Mouse (Mus musculus) neural tube, embryonic 15.5 days (tissue): ENCODE measurements around the gene Tmem59l. TPM values are rescaled to one million over a fixed set of nuclear protein-coding genes. Genes with fewer than 3 reads are reported as not detected.

ENCODE experiments used
- ATAC-seq: fragments of 200-750 bp; cut with Nextera tagmentation; 2 replicates; pipeline ENCODE4 v1.8.0; 2017; ENCODE audit warnings: mild to moderate bottlenecking, moderate TSS enrichment, moderate library complexity; ENCODE audit not compliant: low FRiP score
- H3K27ac ChIP-seq: fragments of 300-500 bp; sonication (generic); replicated peaks from 2 replicates; pipeline ENCODE4 v1.5.1; 2015; ENCODE audit warnings: mild to moderate bottlenecking, inconsistent platforms
- H3K27me3 ChIP-seq: fragments of 300-500 bp; sonication (generic); replicated peaks from 2 replicates; pipeline ENCODE4 v1.6.1; 2015; ENCODE audit warnings: inconsistent platforms
- H3K36me3 ChIP-seq: fragments of 300-500 bp; sonication (generic); 2 replicates; pipeline ENCODE4 v1.6.1; 2015; ENCODE audit warnings: inconsistent platforms
- H3K4me1 ChIP-seq: fragments of 300-500 bp; sonication (generic); 2 replicates; pipeline ENCODE4 v1.6.1; 2015; ENCODE audit warnings: inconsistent platforms
- H3K4me2 ChIP-seq: fragments of 300-500 bp; sonication (generic); 2 replicates; pipeline ENCODE4 v1.6.1; 2015; ENCODE audit warnings: inconsistent platforms, mild to moderate bottlenecking, moderate library complexity
- H3K4me3 ChIP-seq: fragments of 300-500 bp; sonication (generic); replicated peaks from 2 replicates; pipeline ENCODE4 v1.5.1; 2015; ENCODE audit warnings: mild to moderate bottlenecking, inconsistent platforms
- H3K9ac ChIP-seq: fragments of 300-500 bp; sonication (generic); replicated peaks from 2 replicates; pipeline ENCODE4 v1.6.1; 2015; ENCODE audit warnings: mild to moderate bottlenecking, inconsistent platforms
- H3K9me3 ChIP-seq: fragments of 300-500 bp; sonication (generic); replicated peaks from 2 replicates; pipeline ENCODE4 v1.6.1; 2016; ENCODE audit warnings: inconsistent platforms
- WGBS: fragments of 180-500 bp; shearing (Covaris S2); methylation state at CpG from one replicate; pipeline ENCODE4 v1.1.7; 2015; ENCODE audit warnings: mixed read lengths; 5-methylcytosine and 5-hydroxymethylcytosine counted together
- polyA plus RNA-seq: library from polyadenylated mRNA; unstranded; fragments of >200 nt; fragmentation: Nextera tagmentation; extraction: Ambion mirVana; gene quantifications from 2 replicates; pipeline ENCODE4 v1.2.1, GENCODE M21; 2015

Gene Tmem59l
- 153 and 188 TPM in 2 replicates for polyA plus RNA-seq

DNA sequence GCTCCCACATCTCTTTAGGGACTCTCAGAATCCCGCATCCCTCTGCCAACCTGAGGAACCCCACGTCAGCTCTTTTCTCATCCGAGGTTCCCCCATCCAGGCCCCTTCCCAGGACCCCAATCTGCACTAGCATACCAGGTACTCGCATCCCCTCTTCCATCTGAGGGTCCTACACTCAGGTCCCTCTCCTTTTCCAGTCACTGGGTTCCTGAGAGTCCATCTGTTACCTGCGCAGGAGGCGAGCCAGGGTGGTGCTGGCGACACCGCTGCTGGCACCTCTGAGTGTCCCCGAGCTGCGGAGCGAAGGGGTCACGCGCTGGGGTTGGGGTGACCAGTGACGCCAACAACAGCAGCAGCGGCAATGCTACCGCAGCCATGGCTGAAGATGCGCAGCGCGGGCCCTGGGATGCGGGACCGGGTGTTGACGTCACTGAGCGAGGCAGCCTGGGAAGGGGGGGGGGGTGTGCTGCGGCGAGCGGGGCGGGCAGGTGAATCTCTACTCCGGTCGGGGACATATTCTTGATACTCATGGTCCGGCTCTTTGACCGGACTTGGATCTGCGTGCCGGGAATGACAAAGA lies at the start of gene Tmem59l:
Gene Tmem59l, minus strand, starts transcription at position 418 of the 580 bp plus-strand sequence.
- peak within 1 kb of the TSS; percentile 77 for H3K9ac ChIP-seq
- peak within 1 kb of the TSS; percentile 70 for H3K27ac ChIP-seq
- H3K4me3 ChIP-seq: peak within 1 kb of the TSS; percentile 66
- 3% methylated on average over 33 of the region's 33 CpGs for WGBS
- peaks cover 41% of the 10 kb centered on the region for H3K4me1 ChIP-seq
- peak within 1 kb of the TSS; percentile 71 for H3K4me2 ChIP-seq
- peaks cover 8% of the 10 kb centered on the region; the same call in 1 of the 2 replicates for H3K36me3 ChIP-seq
- ATAC-seq: peak; percentile 81
- H3K9me3 ChIP-seq: no peaks in the 10 kb centered on the region
- H3K27me3 ChIP-seq: peaks cover 81% of the 10 kb centered on the region

- H3K4me2 ChIP-seq: no peak overlapping the region
- H3K27ac ChIP-seq: no peak overlapping the region
- peaks cover 63% of the 10 kb centered on the region for H3K36me3 ChIP-seq
- no peak for ATAC-seq
- no peaks in the 10 kb centered on the region for H3K27me3 ChIP-seq
- no peaks in the 10 kb centered on the region for H3K9me3 ChIP-seq
- H3K4me1 ChIP-seq: peaks cover 16% of the 10 kb centered on the region
- 89% methylated on average over 2 of the region's 2 CpGs for WGBS
- no peak overlapping the region for H3K4me3 ChIP-seq
- no peak overlapping the region for H3K9ac ChIP-seq
These were observed 48.5 kb upstream of the Tmem59l start for GRCm38 (mm10) chr8:70535701-70536100.

- Histone ChIP-seq H3K27me3 (no peaks in the 10 kb centered on the region), H3K4me1 (peaks cover 12% of the 10 kb centered on the region), H3K9me3 (no peaks in the 10 kb centered on the region), H3K27ac (no peak overlapping the region), H3K4me2 (no peak overlapping the region), H3K4me3 (no peak overlapping the region), H3K36me3 (peaks cover 66% of the 10 kb centered on the region), H3K9ac (no peak overlapping the region)
- 97% methylated on average over 3 of the region's 3 CpGs for WGBS
- ATAC-seq: no peak
These were observed 48.1 kb upstream of the Tmem59l start for GRCm38 (mm10) chr8:70535221-70535620.

- H3K27me3 ChIP-seq: no peaks in the 10 kb centered on the region
- peaks cover 18% of the 10 kb centered on the region for H3K4me1 ChIP-seq
- H3K9ac ChIP-seq: no peak overlapping the region
- no peaks in the 10 kb centered on the region for H3K9me3 ChIP-seq
- no peak for ATAC-seq
- no peak overlapping the region for H3K27ac ChIP-seq
- H3K4me3 ChIP-seq: no peak overlapping the region
- H3K4me2 ChIP-seq: no peak overlapping the region
- WGBS: 97% methylated on average over 12 of the region's 12 CpGs
- peaks cover 71% of the 10 kb centered on the region for H3K36me3 ChIP-seq
These were observed 47.1 kb upstream of the Tmem59l start for GRCm38 (mm10) chr8:70534281-70534680.

GRCm38 (mm10) chr8:70530314-70530713 lies 43.2 kb upstream of the Tmem59l start:
- ATAC-seq: no peak
- Histone ChIP-seq H3K4me3 (no peak overlapping the region), H3K9me3 (no peaks in the 10 kb centered on the region), H3K9ac (no peak overlapping the region), H3K27ac (no peak overlapping the region), H3K36me3 (peaks cover 53% of the 10 kb centered on the region), H3K27me3 (no peaks in the 10 kb centered on the region), H3K4me1 (peaks cover 33% of the 10 kb centered on the region), H3K4me2 (no peak overlapping the region)
- 93% methylated on average over 2 of the region's 2 CpGs for WGBS

DNA sequence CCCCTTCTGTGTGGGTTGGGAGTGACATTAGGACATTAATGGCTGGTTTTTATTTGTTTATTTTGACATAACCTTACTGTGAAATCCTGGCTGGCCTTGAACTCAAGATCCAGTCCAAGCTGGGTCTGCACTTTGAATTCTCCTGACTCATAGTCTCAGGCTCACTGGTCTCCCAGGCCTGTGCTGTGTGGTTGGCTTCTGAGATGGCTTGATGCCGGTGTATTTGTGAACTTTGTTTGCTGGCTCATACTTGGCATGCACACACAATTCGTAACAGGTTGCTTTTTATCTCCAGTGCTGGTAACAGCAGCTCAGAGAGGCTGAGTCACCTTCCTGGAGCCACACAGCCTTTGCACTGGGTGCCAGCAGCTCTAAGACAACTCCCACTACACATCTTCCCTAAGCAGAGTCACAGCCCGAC lies 42.6 kb upstream of the Tmem59l start:
- over 99% methylated on average over 3 of the region's 3 CpGs for WGBS
- no peak for ATAC-seq
- H3K36me3 ChIP-seq: peaks cover 48% of the 10 kb centered on the region

GRCm38 (mm10) chr8:70529299-70529698 lies 42.1 kb upstream of the Tmem59l start:
- peak overlapping the region; percentile 15; the same call in 1 of the 2 replicates for H3K4me2 ChIP-seq
- 85% methylated on average over 5 of the region's 5 CpGs for WGBS
- peaks cover 33% of the 10 kb centered on the region for H3K4me1 ChIP-seq

More for the DNA sequence above, 42.6 kb upstream of the Tmem59l start:
- Histone ChIP-seq H3K4me2 (no peak overlapping the region), H3K4me3 (no peak overlapping the region), H3K4me1 (peaks cover 33% of the 10 kb centered on the region), H3K27me3 (no peaks in the 10 kb centered on the region), H3K9ac (no peak overlapping the region), H3K27ac (no peak overlapping the region), H3K9me3 (no peaks in the 10 kb centered on the region)

DNA sequence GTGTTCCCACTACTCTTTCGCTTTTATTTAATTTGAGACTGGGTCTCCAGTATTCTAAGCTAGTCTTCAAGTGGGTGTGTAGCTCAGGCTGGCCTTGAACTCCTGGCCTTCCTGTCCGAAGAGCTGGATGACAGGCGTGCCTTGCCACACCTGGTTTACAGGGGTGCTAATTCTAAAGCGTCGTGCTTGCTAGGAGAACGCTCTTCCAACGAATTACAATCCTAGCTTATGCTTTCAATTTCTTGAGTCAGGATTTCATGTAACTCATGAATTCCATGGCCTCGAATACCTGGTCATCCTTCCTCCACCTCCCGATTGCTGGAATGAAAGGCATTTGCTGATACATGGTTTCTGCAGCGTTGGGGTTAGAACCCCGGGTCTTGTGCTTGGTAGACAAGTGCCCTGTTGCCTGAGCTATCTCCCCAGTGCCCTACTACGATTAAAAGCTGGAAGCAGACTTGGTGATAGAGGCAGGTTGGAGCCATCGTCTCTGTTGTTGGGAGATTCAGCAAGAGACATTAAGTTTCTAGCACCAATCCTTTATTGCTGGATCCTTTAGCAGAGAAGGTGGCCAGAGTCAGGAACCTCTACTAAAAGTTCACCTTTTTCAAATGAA lies 41.1 kb upstream of the Tmem59l start:
- Histone ChIP-seq H3K4me1 (peaks cover 39% of the 10 kb centered on the region), H3K4me3 (peak overlapping the region; percentile 80), H3K27ac (peak overlapping the region; percentile 92), H3K27me3 (no peaks in the 10 kb centered on the region), H3K36me3 (peaks cover 34% of the 10 kb centered on the region), H3K9me3 (no peaks in the 10 kb centered on the region), H3K9ac (peak overlapping the region; percentile 93), H3K4me2 (peak overlapping the region; percentile 80)
- no peak for ATAC-seq
- 34% methylated on average over 13 of the region's 13 CpGs for WGBS

More at GRCm38 (mm10) chr8:70529299-70529698, 42.1 kb upstream of the Tmem59l start:
- H3K4me3 ChIP-seq: no peak overlapping the region
- no peak overlapping the region for H3K27ac ChIP-seq
- ATAC-seq: no peak
- H3K9me3 ChIP-seq: no peaks in the 10 kb centered on the region
- peaks cover 44% of the 10 kb centered on the region for H3K36me3 ChIP-seq
- no peaks in the 10 kb centered on the region for H3K27me3 ChIP-seq
- H3K9ac ChIP-seq: no peak overlapping the region

DNA sequence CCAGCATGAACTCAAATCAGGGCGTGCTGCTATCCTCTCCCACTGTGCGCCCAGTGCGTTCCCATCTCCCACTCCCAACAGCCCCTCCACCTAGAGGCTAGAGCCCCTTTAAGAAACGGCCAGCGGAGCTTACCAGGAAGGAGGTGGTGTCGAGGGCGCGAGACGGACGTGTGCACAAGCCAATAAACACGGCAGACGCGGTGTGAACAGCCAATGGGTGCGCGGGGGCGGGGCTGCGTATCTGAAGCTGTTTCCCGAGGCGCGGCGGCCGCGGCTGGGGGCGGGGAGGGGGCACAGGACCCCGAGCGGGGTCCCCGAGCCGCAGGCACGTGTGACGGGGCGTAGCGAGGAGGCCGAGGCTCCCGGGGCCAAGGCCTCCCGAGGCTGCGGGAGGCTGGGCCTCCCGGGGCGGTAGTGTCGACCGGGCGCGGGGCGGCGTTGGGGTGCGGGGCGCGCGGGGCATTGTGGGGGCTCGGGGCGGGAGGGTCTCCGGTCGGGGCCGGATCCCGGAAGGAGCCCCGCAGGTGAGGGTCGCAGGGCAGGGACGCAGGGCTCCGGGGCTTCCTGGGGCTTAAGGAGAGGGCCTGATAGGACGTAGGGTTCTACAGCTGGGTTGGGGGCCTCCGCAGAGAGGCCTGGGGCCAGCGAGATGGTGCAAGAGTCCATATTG lies 40.5 kb upstream of the Tmem59l start, which contains the start of the genes Fkbp8 and Kxd1:
Gene Fkbp8, plus strand, starts transcription at position 213 of the 670 bp plus-strand sequence.
Gene Kxd1, minus strand, starts transcription at position 445 of the 670 bp plus-strand sequence.
- peak within 1 kb of the TSS; percentile 80 for H3K4me2 ChIP-seq
- ATAC-seq: peak; percentile 94
- H3K4me1 ChIP-seq: peaks cover 41% of the 10 kb centered on the region
- H3K9ac ChIP-seq: peak within 1 kb of the TSS; percentile 93
- H3K27ac ChIP-seq: peak within 1 kb of the TSS; percentile 92
- H3K36me3 ChIP-seq: peaks cover 27% of the 10 kb centered on the region
- no peaks in the 10 kb centered on the region for H3K9me3 ChIP-seq
- WGBS: 1% methylated on average over 61 of the region's 61 CpGs
- H3K27me3 ChIP-seq: no peaks in the 10 kb centered on the region
- H3K4me3 ChIP-seq: peak within 1 kb of the TSS; percentile 80

DNA sequence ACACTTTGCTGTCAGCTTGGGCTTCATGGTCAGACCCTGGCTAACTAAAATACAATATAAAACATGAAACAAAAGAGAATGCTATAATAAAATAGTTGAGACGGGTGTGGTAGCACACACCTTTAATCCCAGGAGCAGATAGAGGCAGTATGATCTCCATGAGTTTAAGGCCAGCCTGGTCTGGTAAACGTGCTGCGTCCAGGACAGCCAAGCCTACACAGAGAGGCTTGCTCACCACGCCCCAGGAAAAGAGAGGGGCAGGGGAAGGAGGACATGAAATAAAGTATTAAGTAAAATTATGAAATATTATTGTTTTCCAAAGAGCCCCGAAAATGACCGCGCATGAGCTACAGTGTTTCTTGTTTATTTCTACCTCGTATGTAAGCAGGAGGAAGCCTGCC lies 40.0 kb upstream of the Tmem59l start:
- Histone ChIP-seq H3K27ac (peak overlapping the region; percentile 92), H3K9ac (peak overlapping the region; percentile 93), H3K4me1 (peaks cover 46% of the 10 kb centered on the region), H3K9me3 (no peaks in the 10 kb centered on the region), H3K36me3 (peaks cover 22% of the 10 kb centered on the region), H3K4me3 (peak overlapping the region; percentile 80), H3K4me2 (peak overlapping the region; percentile 80), H3K27me3 (no peaks in the 10 kb centered on the region)
- ATAC-seq: 0 out of 2 replicates have a peak, but pooled peaks have one; percentile 15
- WGBS: 2% methylated on average over 8 of the region's 8 CpGs

DNA sequence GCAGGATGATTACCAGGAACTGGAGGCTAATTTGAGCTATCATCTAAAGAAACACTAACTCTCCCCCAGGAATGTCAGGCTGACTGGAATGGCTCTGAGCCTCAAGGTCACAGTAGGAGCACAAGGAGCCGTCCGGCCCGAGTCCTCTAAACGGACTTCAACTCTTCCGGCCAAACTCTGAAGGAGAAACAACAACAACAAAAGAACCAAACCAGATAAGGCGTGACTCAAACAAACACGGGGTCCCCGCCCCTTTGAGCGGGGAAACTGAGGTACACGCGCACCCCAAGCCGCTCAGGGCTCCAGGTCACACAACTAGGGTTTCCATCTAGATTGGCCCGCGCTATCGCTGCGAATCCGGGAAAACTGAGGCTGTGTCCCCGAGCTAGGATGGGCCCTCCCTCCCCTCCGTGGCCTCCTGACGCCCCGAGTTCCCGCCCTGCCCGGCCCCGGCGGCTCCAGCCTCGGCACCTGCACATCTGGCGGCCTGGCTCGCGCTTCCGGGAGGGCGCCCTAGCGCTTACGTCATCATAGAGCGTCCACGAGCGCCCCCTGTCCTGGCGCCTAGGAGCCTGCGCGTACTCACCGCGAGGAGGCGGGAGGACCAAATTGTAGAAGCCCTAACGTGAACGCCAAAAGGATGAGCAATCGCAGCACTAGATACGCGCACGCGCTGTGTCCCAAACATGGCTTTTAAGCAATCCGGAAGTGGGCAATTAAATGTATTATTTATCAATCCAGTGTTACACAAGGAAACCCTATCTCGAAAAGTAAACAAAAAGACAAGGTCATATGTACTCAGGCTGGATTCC lies 35.6 kb upstream of the Tmem59l start:
- Histone ChIP-seq H3K9me3 (no peaks in the 10 kb centered on the region), H3K9ac (peak overlapping the region; percentile 61), H3K4me3 (peak overlapping the region; percentile 72), H3K4me1 (peaks cover 28% of the 10 kb centered on the region), H3K36me3 (peaks cover 15% of the 10 kb centered on the region), H3K4me2 (peak overlapping the region; percentile 65), H3K27me3 (no peaks in the 10 kb centered on the region), H3K27ac (peak overlapping the region; percentile 90)
- peak; percentile 86 for ATAC-seq
- under 1% methylated on average over 48 of the region's 51 CpGs for WGBS
